In the genomic region with DNA sequence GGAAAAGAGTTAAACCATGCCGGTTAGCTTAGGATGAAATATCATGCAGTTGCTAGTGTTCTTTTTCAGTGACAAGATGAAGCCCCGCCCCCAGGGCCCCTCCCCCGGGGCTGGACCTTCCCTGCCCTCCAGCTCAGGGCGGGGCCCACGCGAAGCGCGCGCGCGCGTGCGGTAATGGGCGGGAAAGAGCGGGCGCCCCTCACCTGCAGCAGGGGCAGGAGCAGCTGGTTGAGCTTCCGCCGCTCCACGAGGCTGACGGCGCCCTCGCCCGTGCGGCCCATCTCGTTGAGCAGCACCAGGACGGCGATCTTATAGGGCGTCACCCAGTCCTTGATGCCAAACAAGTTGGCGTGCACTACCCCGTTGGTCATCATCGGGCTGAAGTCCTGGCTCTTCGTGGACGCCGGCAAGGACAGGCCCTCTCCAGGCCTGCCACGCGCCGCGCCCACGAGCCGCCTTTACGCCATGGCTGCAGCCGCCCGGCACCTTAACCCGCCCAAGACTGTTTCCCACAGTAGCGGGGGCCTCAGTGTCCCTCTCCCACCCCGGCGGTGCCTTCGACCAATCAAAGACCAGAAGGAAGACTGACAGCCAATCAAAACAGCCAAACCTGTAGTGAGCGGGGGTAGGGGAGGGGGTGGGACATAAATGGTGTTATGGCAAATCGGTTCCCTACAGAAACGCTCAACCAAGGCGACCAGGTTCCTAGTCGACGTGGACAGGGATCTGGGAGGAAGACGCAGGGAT, we compare ENCODE assay signal across 8 mouse cellular contexts. TPM values are rescaled to one million over a fixed set of nuclear protein-coding genes. Genes with fewer than 3 reads are reported as not detected.
DNase-seq lines count a peak whose midpoint lies in the region; ATAC-seq and TF ChIP-seq lines count a peak whose summit lies in the region.

Anapc5 (minus strand) TSS at position 563 of the 747 bp plus-strand sequence.

- H3K27ac ChIP-seq in cortical plate, adult 2 months (ENCODE audit: insufficient read depth, low read length), result peak within 1 kb of the TSS; percentile 85

- ATAC-seq in activated CD4-positive, CD25-positive, alpha-beta regulatory T cell, adult 4 months, result peak; percentile 96

- DNase-seq in gastrocnemius, adult 8-10 months (ENCODE audit: low spot score in 2 of 2), result peak; percentile 91 to 92
- DNase-seq in hindlimb bud, embryonic 11.5 days (ENCODE audit: extremely low spot score, low read depth, low spot score), result peak; percentile 93
- peak; percentile 73 to 92 for DNase-seq in left cerebral cortex, adult 8-10 months (ENCODE audit: low spot score in 2 of 2)
- peak; percentile 96 to 97 for DNase-seq in right cerebral cortex, postnatal 10 days (ENCODE audit: low spot score in 2 of 2)
- peak; percentile 90 for DNase-seq in urinary bladder, postnatal 25 days (ENCODE audit: low spot score)

- H3K4me1 ChIP-seq in cortical plate, adult 2 months (ENCODE audit: control insufficient read depth, insufficient read depth, low read length), result peaks cover 6% of the 10 kb centered on the region; the same call in 1 of the 2 replicates
- H3K4me1 ChIP-seq in megakaryocyte, embryonic 14.5 days, result peaks cover 29% of the 10 kb centered on the region

- TF ChIP-seq POLR2A in cortical plate, adult 2 months (IDR thresholded peaks at IDR 0.05; ENCODE audit: extremely low read depth, insufficient read depth, low read length), result peak; percentile 83

- H3K9me3 ChIP-seq in megakaryocyte, embryonic 14.5 days, result no peaks in the 10 kb centered on the region

- H3K36me3 ChIP-seq in megakaryocyte, embryonic 14.5 days (replicated peaks; ENCODE audit: low read length), result peaks cover 40% of the 10 kb centered on the region

- no peak for TF ChIP-seq CTCF in cortical plate, adult 2 months (IDR thresholded peaks at IDR 0.05; ENCODE audit: extremely low read depth, insufficient read depth, low read length)

- H3K4me3 ChIP-seq in cortical plate, adult 2 months (ENCODE audit: insufficient read depth, low read length), result peak within 1 kb of the TSS; percentile 87
- peak within 1 kb of the TSS; percentile 100 for H3K4me3 ChIP-seq in megakaryocyte, embryonic 14.5 days (replicated peaks)

- no peaks in the 10 kb centered on the region for H3K27me3 ChIP-seq in megakaryocyte, embryonic 14.5 days (replicated peaks)

RNA-seq across cellular contexts. Expression of gene Anapc5, which starts in this region (rescaled TPM):
- 10 to 100 TPM; 90.8 to 92.8 TPM for polyA plus RNA-seq in activated CD4-positive, CD25-positive, alpha-beta regulatory T cell, adult 4 months (2017; shearing (Covaris generic))
- polyA plus RNA-seq in cortical plate, adult 2 months (2012; rRNA removed), result 420 and 467 TPM in 2 replicates
- total RNA-seq in gastrocnemius, adult 8-10 months (2022), result 100 to 1,000 TPM; 504 to 612 (median 591) TPM
- 100 to 1,000 TPM; 201 to 221 (median 205) TPM for total RNA-seq in left cerebral cortex, adult 8-10 months (2022)
- 41.2 and 69.4 TPM in 2 replicates for polyA plus RNA-seq in megakaryocyte, embryonic 14.5 days (2012; ENCODE audit: insufficient read depth, low replicate concordance)

Comparison
In these comparisons a context has a peak if more than half of its experiments do, and no peak if none do; other contexts are left out.
1. Peak in every context shown above with its lines: DNase-seq, ATAC-seq, H3K4me3 ChIP-seq and H3K27ac ChIP-seq.